Mouse (Mus musculus): Measurements from ENCODE around the gene Smtn.

GRCm38 (mm10) chr11:3540451-3541085 lies at the start of gene Smtn:
- TF ChIP-seq ZNF384 (IDR thresholded peaks at IDR 0.05; ENCODE audit: low read depth, low read length) (no peak), CHD2 (IDR thresholded peaks at IDR 0.05; ENCODE audit: low read depth, low read length) (no peak), MAFK (IDR thresholded peaks at IDR 0.05; ENCODE audit: insufficient read depth, low read depth, low read length) (no peak)
